9 mouse cellular contexts compared by ENCODE assay signal in the genomic region with DNA sequence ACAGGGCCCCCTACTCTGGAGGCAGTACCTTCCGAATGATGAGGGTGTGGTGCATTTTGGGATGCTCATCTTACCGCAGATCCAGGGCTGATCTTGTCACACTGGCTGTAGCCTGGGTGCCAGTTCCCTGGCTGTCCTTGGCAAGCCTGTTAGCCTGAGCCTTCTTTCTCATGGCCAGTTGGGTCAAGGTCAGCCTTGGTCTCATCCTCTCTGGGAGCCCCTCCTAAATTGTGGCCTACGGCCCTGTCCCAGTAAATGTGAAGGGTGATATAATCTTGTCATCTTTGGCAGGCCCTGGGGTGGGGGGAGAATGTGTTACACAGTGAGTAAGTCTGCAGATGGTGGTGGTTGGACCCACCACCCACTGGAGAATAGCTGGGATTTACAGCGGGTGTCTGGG.
A peak's percentile ranks its signal among the peaks of the same experiment; 100 is the strongest.
DNase-seq lines count a peak whose midpoint lies in the region; ATAC-seq and TF ChIP-seq lines count a peak whose summit lies in the region.
"Had no signal": no experiment of that assay in that cellular context is flagged by ENCODE, and none has a peak within 500 bp of the region (broad histone marks: within the 10 kb centered on the region; RNA-seq: fewer than 3 reads in every experiment).

No protein-coding gene starts in this region.

- peak; percentile 64 for DNase-seq in adrenal gland, adult 8-10 months
- DNase-seq in adrenal gland, postnatal 4 days (ENCODE audit: low spot score in 2 of 2), result no peak
- DNase-seq in hindbrain, embryonic 10.5 days (ENCODE audit: low spot score), result no peak
- no peak for DNase-seq in urinary bladder, adult 2 months (ENCODE audit: low spot score)
- DNase-seq in thymus, postnatal 25 days, result no peak
- DNase-seq in heart, postnatal 36 days, result no peak
- DNase-seq: kidney, adult 18-20 months had no signal

- intact Hi-C loops in heart, postnatal 36 days (cut with DNase I), result no loop called here

- TF ChIP-seq CTCF in E14TG2a.4 (conservative IDR thresholded peaks at IDR 0.05; ENCODE audit: low read length), result no peak

- WGBS in hindbrain, embryonic 10.5 days, result 80% methylated on average over 4 of the region's 4 CpGs
- 62% methylated on average over 4 of the region's 4 CpGs for WGBS in limb, embryonic 15.5 days

- H3K36me3 ChIP-seq in E14TG2a.4 (ENCODE audit: insufficient read depth, low read length), result peaks cover 58% of the 10 kb centered on the region
- peaks cover 23% of the 10 kb centered on the region for H3K36me3 ChIP-seq in hindbrain, embryonic 10.5 days
- peaks cover 12% of the 10 kb centered on the region for H3K36me3 ChIP-seq in limb, embryonic 15.5 days

- H3K4me3 ChIP-seq in E14TG2a.4 (replicated peaks; ENCODE audit: low read length), result peak overlapping the region; percentile 32
- H3K4me3 ChIP-seq in hindbrain, embryonic 10.5 days, result no peak overlapping the region
- no peak overlapping the region for H3K4me3 ChIP-seq in limb, embryonic 15.5 days

- H3K9ac ChIP-seq in limb, embryonic 15.5 days, result no peak overlapping the region

- ATAC-seq in limb, embryonic 15.5 days (ENCODE audit: insufficient number of reproducible peaks, low FRiP score, low TSS enrichment, low read depth), result no peak

- no peak overlapping the region for H3K4me2 ChIP-seq in limb, embryonic 15.5 days

- H3K27ac ChIP-seq in hindbrain, embryonic 10.5 days, result peak overlapping the region; percentile 24
- peak overlapping the region; percentile 82 for H3K27ac ChIP-seq in limb, embryonic 15.5 days

- no peaks in the 10 kb centered on the region for H3K27me3 ChIP-seq in E14TG2a.4 (ENCODE audit: insufficient read depth, low read length)
- no peaks in the 10 kb centered on the region for H3K27me3 ChIP-seq in hindbrain, embryonic 10.5 days (ENCODE audit: insufficient read depth, poor library complexity, severe bottlenecking)
- no peaks in the 10 kb centered on the region for H3K27me3 ChIP-seq in limb, embryonic 15.5 days

- H3K4me1 ChIP-seq in E14TG2a.4 (replicated peaks; ENCODE audit: low read depth, low read length), result peaks cover 98% of the 10 kb centered on the region
- peaks cover 86% of the 10 kb centered on the region for H3K4me1 ChIP-seq in hindbrain, embryonic 10.5 days (replicated peaks)
- peaks cover 80% of the 10 kb centered on the region for H3K4me1 ChIP-seq in limb, embryonic 15.5 days

- no peaks in the 10 kb centered on the region for H3K9me3 ChIP-seq in E14TG2a.4 (ENCODE audit: low read length)
- no peaks in the 10 kb centered on the region for H3K9me3 ChIP-seq in hindbrain, embryonic 10.5 days
- H3K9me3 ChIP-seq in limb, embryonic 15.5 days, result no peaks in the 10 kb centered on the region
